Mouse (Mus musculus) erythroblast, adult 5-6 weeks (primary cell): ENCODE results near the gene Cyp19a1. TPM values are rescaled to one million over a fixed set of nuclear protein-coding genes. Genes with fewer than 3 reads are reported as not detected.

ENCODE experiments used
- ATAC-seq: replicated peaks from 2 replicates; pipeline ENCODE4 v1.8.0; 2016; ENCODE audit warnings: moderate number of reproducible peaks, mild to moderate bottlenecking, moderate TSS enrichment, inconsistent platforms; ENCODE audit not compliant: poor library complexity, low FRiP score, severe bottlenecking
- total RNA-seq, 2 experiments: library from RNA; stranded (forward) in 1 of 2; stranded (reverse) in 1 of 2; fragments of 150-400 nt in 1 of 2; fragments of 200-764, 138-1000 nt in 1 of 2; gene quantifications; 2 replicates each; pipeline versions ENCODE4 v1.2.3 to v1.2.4; 2015 to 2017; ENCODE audit warnings: low replicate concordance in 2 of 2

Cyp19a1 gene
- not detected in 2 replicates for total RNA-seq (2015; ENCODE audit: low replicate concordance)
- total RNA-seq (2017; ENCODE audit: low replicate concordance), result not detected in 2 replicates

- no peak for ATAC-seq
These were observed at the start of gene Cyp19a1 for GRCm38 (mm10) chr9:54268010-54268409. Gene Cyp19a1 (minus strand): TSS chr9:54268110.

GRCm38 (mm10) chr9:54316363-54316762 lies 48.5 kb upstream of the Cyp19a1 start:
- no peak for ATAC-seq

GRCm38 (mm10) chr9:54308751-54309358 lies 40.9 kb upstream of the Cyp19a1 start:
- ATAC-seq, result no peak

- no peak for ATAC-seq
These were observed 40.3 kb upstream of the Cyp19a1 start for GRCm38 (mm10) chr9:54308209-54308608.

GRCm38 (mm10) chr9:54301255-54301654 lies 33.3 kb upstream of the Cyp19a1 start:
- ATAC-seq, result no peak

- no peak for ATAC-seq
These were observed 31.9 kb upstream of the Cyp19a1 start for GRCm38 (mm10) chr9:54299792-54300191.

- no peak for ATAC-seq
These were observed 31.5 kb upstream of the Cyp19a1 start for GRCm38 (mm10) chr9:54299389-54299788.

- ATAC-seq, result no peak
These were observed 19.9 kb upstream of the Cyp19a1 start for GRCm38 (mm10) chr9:54287804-54288203.

- no peak for ATAC-seq
These were observed 18.5 kb upstream of the Cyp19a1 start, which contains the start of gene Gldn for GRCm38 (mm10) chr9:54286331-54286987. Gene Gldn (plus strand): TSS chr9:54286486.

- ATAC-seq, result no peak
These were observed 11.2 kb upstream of the Cyp19a1 start for GRCm38 (mm10) chr9:54279046-54279589.

- no peak for ATAC-seq
These were observed 7.4 kb upstream of the Cyp19a1 start for GRCm38 (mm10) chr9:54275283-54275682.

- ATAC-seq, result no peak
These were observed 3.0 kb upstream of the Cyp19a1 start for GRCm38 (mm10) chr9:54270889-54271288.

GRCm38 (mm10) chr9:54269987-54270386 lies 2.1 kb upstream of the Cyp19a1 start:
- ATAC-seq, result no peak

GRCm38 (mm10) chr9:54264754-54265153 lies 3.2 kb downstream of the Cyp19a1 start:
- no peak for ATAC-seq

- ATAC-seq, result no peak
These were observed 22.8 kb downstream of the Cyp19a1 start for GRCm38 (mm10) chr9:54244869-54245665.

GRCm38 (mm10) chr9:54227580-54227979 lies 40.3 kb downstream of the Cyp19a1 start:
- no peak for ATAC-seq

GRCm38 (mm10) chr9:54216511-54216910 lies 51.4 kb downstream of the Cyp19a1 start:
- ATAC-seq, result no peak

- ATAC-seq, result no peak
These were observed 53.0 kb downstream of the Cyp19a1 start for GRCm38 (mm10) chr9:54214881-54215280.

GRCm38 (mm10) chr9:54194790-54195189 lies 73.1 kb downstream of the Cyp19a1 start:
- ATAC-seq, result no peak

GRCm38 (mm10) chr9:54191435-54191834 lies 76.5 kb downstream of the Cyp19a1 start:
- no peak for ATAC-seq
